Mouse (Mus musculus): ENCODE results near the gene 1190002N15Rik. TPM values are rescaled to one million over a fixed set of nuclear protein-coding genes. Genes with fewer than 3 reads are reported as not detected.

Gene 1190002N15Rik
- polyA plus RNA-seq, 1 experiment from 2014 or later: 13.6 TPM

DNA sequence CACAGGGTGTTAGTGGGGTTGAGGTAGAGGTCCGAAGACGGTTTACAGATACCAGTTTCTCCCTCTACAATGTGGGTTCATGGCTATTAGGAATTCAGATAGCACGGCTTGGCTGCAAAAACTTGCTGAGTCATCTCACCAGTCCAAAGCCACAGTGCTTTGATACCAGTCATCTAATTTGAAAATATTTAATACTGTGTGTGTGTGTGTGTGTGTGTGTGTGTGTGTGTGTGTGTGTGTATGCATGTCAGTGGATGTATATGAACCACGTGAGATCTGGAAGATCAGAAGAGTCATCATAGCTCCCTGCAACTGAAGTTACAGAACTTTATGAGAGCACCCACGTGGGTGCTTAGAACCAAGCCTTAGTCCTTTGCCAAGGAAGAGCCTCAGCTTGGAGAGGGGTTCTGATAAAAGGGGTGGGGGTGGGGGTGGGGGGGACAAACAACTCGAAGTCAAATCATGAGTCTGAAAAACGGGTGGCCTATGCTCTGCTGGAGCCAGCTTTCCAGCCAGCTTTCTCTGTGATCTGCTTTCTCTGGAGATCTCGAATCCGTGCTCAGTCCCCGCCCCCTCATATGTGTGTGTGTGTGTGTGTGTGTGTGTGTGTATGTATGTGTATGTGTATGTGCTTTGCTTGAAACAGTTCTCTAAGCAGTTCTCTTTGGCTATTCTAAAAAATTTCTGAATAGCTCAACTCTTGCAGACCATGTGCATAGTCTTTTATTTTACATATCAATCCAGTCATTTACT lies 2.6 kb upstream of the 1190002N15Rik start:
- Histone ChIP-seq H3K4me1 (peaks cover 17% of the 10 kb centered on the region), H3K4me3 (no peak overlapping the region), H3K27me3 (replicated peaks) (no peaks in the 10 kb centered on the region), H3K36me3 (replicated peaks) (no peaks in the 10 kb centered on the region), H3K9me3 (no peaks in the 10 kb centered on the region), H3K4me2 (no peak overlapping the region), H3K9ac (no peak overlapping the region), H3K27ac (no peak overlapping the region)
- ATAC-seq (replicated peaks): no peak
- WGBS: 58% methylated on average over 10 of the region's 10 CpGs

- Histone ChIP-seq H3K4me1 (peaks cover 23% of the 10 kb centered on the region), H3K27me3 (replicated peaks) (no peaks in the 10 kb centered on the region), H3K9ac (peak overlapping the region; percentile 66; the same call in 1 of the 2 replicates), H3K36me3 (replicated peaks) (no peaks in the 10 kb centered on the region), H3K4me3 (peak overlapping the region; percentile 68), H3K4me2 (peak overlapping the region; percentile 77), H3K27ac (no peak overlapping the region), H3K9me3 (no peaks in the 10 kb centered on the region)
- 24% methylated on average over 8 of the region's 8 CpGs for WGBS
- ATAC-seq (replicated peaks): no peak
Measured at GRCm38 (mm10) chr9:94539346-94539865, 1.5 kb upstream of the 1190002N15Rik start.

DNA sequence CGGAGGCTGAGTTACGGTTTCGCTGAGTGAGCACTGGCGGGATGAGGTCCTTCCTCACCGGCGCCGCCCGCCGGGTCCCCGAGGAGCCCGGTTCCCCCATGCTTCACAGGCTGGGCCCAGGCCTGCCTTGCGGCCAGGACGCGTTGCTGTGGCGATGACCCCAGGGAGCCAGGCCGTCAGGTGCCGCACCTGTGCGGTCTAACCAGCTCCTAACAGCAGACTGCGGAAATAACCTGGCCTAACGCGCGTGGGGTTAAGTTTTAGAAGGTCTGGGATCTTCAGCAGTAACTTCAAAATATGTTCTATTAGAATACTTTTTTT lies 902 bp upstream of the 1190002N15Rik start:
- no peak for ATAC-seq (replicated peaks)
- Histone ChIP-seq H3K9me3 (no peaks in the 10 kb centered on the region), H3K27ac (peak overlapping the region; percentile 99), H3K36me3 (replicated peaks) (no peaks in the 10 kb centered on the region), H3K4me2 (peak overlapping the region; percentile 77), H3K27me3 (replicated peaks) (no peaks in the 10 kb centered on the region), H3K4me1 (peaks cover 29% of the 10 kb centered on the region), H3K4me3 (peak overlapping the region; percentile 68), H3K9ac (peak overlapping the region; percentile 66)
- under 1% methylated on average over 22 of the region's 22 CpGs for WGBS

- H3K36me3 ChIP-seq (replicated peaks): no peaks in the 10 kb centered on the region
- peaks cover 32% of the 10 kb centered on the region for H3K4me1 ChIP-seq
- peak overlapping the region; percentile 99 for H3K27ac ChIP-seq
- no peaks in the 10 kb centered on the region for H3K9me3 ChIP-seq
- H3K4me3 ChIP-seq: peak overlapping the region; percentile 68
- peak overlapping the region; percentile 66 for H3K9ac ChIP-seq
- peak; percentile 74 for ATAC-seq (replicated peaks)
- H3K27me3 ChIP-seq (replicated peaks): no peaks in the 10 kb centered on the region
- WGBS: under 1% methylated on average over 102 of the region's 103 CpGs
- H3K4me2 ChIP-seq: peak overlapping the region; percentile 77
Measured at GRCm38 (mm10) chr9:94537051-94537917, 597 bp downstream of the 1190002N15Rik start.

GRCm38 (mm10) chr9:94536261-94536905 lies 1.5 kb downstream of the 1190002N15Rik start:
- H3K27me3 ChIP-seq (replicated peaks): no peaks in the 10 kb centered on the region

DNA sequence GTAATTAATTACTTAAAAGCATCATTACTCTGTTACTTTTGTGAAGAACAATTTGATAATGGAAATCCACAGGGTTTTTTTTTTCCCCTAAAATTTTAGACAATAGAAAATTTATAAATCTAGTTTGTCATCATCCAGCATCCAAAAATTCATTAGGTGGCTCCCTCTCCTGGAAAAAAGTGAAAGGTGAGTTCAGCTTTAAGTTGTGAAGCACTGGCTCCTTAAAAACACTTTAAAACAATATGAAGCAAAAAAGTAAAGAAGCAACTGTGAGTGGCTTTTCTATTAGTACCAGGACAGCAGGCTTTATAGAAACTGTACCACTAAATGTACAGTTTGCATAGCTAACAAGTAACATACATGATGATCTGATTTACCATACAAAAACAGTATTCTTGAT lies 3.1 kb downstream of the 1190002N15Rik start:
- no peak for ATAC-seq (replicated peaks)
- Histone ChIP-seq H3K9ac (no peak overlapping the region), H3K4me1 (peaks cover 32% of the 10 kb centered on the region), H3K27me3 (replicated peaks) (no peaks in the 10 kb centered on the region), H3K9me3 (no peaks in the 10 kb centered on the region), H3K4me2 (peak overlapping the region; percentile 77), H3K36me3 (replicated peaks) (no peaks in the 10 kb centered on the region), H3K4me3 (peak overlapping the region; percentile 68), H3K27ac (no peak overlapping the region)

More at GRCm38 (mm10) chr9:94536261-94536905, 1.5 kb downstream of the 1190002N15Rik start:
- H3K27ac ChIP-seq: peak overlapping the region; percentile 99
- H3K36me3 ChIP-seq (replicated peaks): no peaks in the 10 kb centered on the region
- 1% methylated on average over 15 of the region's 15 CpGs for WGBS
- peak overlapping the region; percentile 68 for H3K4me3 ChIP-seq
- peak overlapping the region; percentile 66 for H3K9ac ChIP-seq
- H3K4me1 ChIP-seq: peaks cover 32% of the 10 kb centered on the region
- ATAC-seq (replicated peaks): no peak
- no peaks in the 10 kb centered on the region for H3K9me3 ChIP-seq
- peak overlapping the region; percentile 77 for H3K4me2 ChIP-seq

DNA sequence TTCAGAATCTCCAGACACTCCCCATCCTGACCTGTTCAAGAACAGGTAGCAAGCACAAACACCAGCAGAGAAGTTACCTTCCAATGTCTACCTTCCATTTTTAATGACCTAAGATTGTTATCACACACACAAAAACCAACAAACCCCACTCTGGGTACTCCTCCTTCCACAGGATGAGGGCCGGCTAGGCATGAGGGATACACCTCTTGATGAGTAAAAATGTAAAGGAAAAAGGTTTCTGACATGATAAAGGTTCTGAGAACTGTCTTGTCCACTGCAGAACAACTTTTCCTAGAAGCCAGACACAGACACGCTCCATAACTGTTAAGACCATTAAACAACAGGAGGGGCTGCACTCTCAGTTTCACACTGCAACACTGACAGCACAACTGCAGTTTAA lies 3.7 kb downstream of the 1190002N15Rik start:
- peak overlapping the region; percentile 11; the same call in 1 of the 2 replicates for H3K9ac ChIP-seq

DNA sequence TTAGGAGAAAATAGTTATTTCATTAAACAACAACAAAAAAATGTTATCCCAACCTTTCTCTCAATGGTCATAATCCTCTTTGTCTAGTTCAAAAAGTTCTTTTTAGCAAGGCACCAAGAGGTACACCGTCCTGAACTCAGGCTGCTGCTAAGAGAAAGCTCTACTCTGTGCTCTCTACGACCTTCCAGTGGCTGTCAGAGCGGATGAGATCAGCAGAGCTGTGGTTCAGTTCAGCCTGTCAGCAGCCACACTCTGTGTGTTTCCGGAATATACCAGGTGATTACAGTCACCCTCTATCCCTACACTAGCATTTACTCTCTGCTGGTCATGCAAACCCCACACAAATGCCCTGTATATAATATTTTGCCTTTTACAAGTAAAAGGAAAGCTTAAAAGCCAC lies 4.2 kb downstream of the 1190002N15Rik start:
- Histone ChIP-seq H3K9ac (peak overlapping the region; percentile 18; the same call in 1 of the 2 replicates), H3K27ac (no peak overlapping the region), H3K4me1 (peaks cover 23% of the 10 kb centered on the region), H3K36me3 (replicated peaks) (no peaks in the 10 kb centered on the region), H3K4me3 (peak overlapping the region; percentile 30), H3K4me2 (peak overlapping the region; percentile 77), H3K27me3 (replicated peaks) (no peaks in the 10 kb centered on the region), H3K9me3 (no peaks in the 10 kb centered on the region)
- 23% methylated on average over 4 of the region's 4 CpGs for WGBS
- ATAC-seq (replicated peaks): no peak

More for the DNA sequence above, 3.7 kb downstream of the 1190002N15Rik start:
- WGBS: 57% methylated on average over 2 of the region's 2 CpGs
- Histone ChIP-seq H3K27ac (peak overlapping the region; percentile 34; the same call in 1 of the 2 replicates), H3K4me2 (peak overlapping the region; percentile 77), H3K9me3 (no peaks in the 10 kb centered on the region), H3K27me3 (replicated peaks) (no peaks in the 10 kb centered on the region), H3K36me3 (replicated peaks) (no peaks in the 10 kb centered on the region), H3K4me1 (peaks cover 26% of the 10 kb centered on the region), H3K4me3 (peak overlapping the region; percentile 30)
- no peak for ATAC-seq (replicated peaks)

- H3K27ac ChIP-seq: no peak overlapping the region
- ATAC-seq (replicated peaks): no peak
- H3K36me3 ChIP-seq (replicated peaks): no peaks in the 10 kb centered on the region
- no peaks in the 10 kb centered on the region for H3K27me3 ChIP-seq (replicated peaks)
- no peaks in the 10 kb centered on the region for H3K9me3 ChIP-seq
- no peak overlapping the region for H3K9ac ChIP-seq
- H3K4me2 ChIP-seq: no peak overlapping the region
- H3K4me1 ChIP-seq: peaks cover 10% of the 10 kb centered on the region
- H3K4me3 ChIP-seq: no peak overlapping the region
Measured at GRCm38 (mm10) chr9:94529987-94530386, 7.9 kb downstream of the 1190002N15Rik start.

DNA sequence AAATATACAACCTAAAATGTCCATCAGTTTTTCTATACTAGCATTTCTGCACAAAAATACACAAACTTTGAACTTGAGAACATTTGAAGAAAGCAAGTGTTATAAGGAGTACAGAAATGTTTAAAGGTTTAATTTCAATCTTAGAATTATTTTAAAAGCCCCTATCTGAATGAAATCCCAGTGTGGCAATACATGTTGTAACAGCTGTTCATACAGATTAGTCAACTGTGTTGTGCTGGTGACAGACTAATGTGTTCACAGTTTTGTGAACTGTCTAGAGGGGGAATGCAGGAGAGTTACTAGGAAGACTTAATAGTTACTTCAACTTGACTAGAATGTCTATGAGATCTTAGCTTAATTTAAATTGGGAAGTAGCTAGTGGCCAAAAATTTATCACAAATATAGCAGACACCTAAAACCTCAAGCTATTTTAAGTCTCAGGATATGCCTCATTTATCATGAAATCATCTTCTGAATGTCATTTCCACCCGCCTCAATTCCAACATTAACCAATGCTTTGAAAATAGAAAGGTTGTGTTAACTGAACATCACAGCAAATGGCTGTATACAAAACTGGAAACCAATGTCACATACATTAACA lies 8.6 kb downstream of the 1190002N15Rik start:
- Histone ChIP-seq H3K27me3 (replicated peaks) (no peaks in the 10 kb centered on the region), H3K27ac (no peak overlapping the region), H3K36me3 (replicated peaks) (no peaks in the 10 kb centered on the region), H3K9ac (no peak overlapping the region), H3K4me1 (peaks cover 8% of the 10 kb centered on the region), H3K4me2 (no peak overlapping the region), H3K9me3 (no peaks in the 10 kb centered on the region), H3K4me3 (no peak overlapping the region)
- ATAC-seq (replicated peaks): no peak
- WGBS: 83% methylated on average over 1 of the region's 1 CpGs

- no peaks in the 10 kb centered on the region for H3K9me3 ChIP-seq
- H3K4me3 ChIP-seq: no peak overlapping the region
- H3K27me3 ChIP-seq (replicated peaks): no peaks in the 10 kb centered on the region
- H3K4me1 ChIP-seq: no peaks in the 10 kb centered on the region
- no peak overlapping the region for H3K4me2 ChIP-seq
- H3K36me3 ChIP-seq (replicated peaks): no peaks in the 10 kb centered on the region
- H3K27ac ChIP-seq: no peak overlapping the region
- WGBS: 61% methylated on average over 7 of the region's 7 CpGs
- no peak overlapping the region for H3K9ac ChIP-seq
- 0 out of 2 replicates have a peak, but pooled peaks have one; percentile 27 for ATAC-seq (replicated peaks)
Measured at GRCm38 (mm10) chr9:94526473-94526872, 11.4 kb downstream of the 1190002N15Rik start.
